Mouse (Mus musculus) spleen, adult 2 months (tissue): Measurements from ENCODE around the gene Myog.

Source experiments
- CTCF ChIP-seq: fragments of 200-500 bp; IDR thresholded peaks from 2 replicates; pipeline ENCODE4 v1.5.1; 2011; ENCODE audit warnings: mild to moderate bottlenecking, inconsistent platforms; ENCODE audit not compliant: insufficient read depth, insufficient read length, insufficient replicate concordance; ENCODE audit errors: extremely low read depth
- POLR2A ChIP-seq: fragments of 200-500 bp; IDR thresholded peaks from 2 replicates; pipeline ENCODE4 v1.6.1; 2011; ENCODE audit warnings: low read depth, low read length, inconsistent platforms

GRCm38 (mm10) chr1:134336958-134337710 lies 47.3 kb downstream of the Myog start:
- no peak for TF ChIP-seq CTCF
- TF ChIP-seq POLR2A, result no peak
